Mouse (Mus musculus): ENCODE results near the gene Gm6034.
"Not testable (repeated sequence)": the region's sequence is repeated elsewhere in the genome, so short reads cannot be mapped to it uniquely, and the experiment has no call there.

Gene Gm6034

DNA sequence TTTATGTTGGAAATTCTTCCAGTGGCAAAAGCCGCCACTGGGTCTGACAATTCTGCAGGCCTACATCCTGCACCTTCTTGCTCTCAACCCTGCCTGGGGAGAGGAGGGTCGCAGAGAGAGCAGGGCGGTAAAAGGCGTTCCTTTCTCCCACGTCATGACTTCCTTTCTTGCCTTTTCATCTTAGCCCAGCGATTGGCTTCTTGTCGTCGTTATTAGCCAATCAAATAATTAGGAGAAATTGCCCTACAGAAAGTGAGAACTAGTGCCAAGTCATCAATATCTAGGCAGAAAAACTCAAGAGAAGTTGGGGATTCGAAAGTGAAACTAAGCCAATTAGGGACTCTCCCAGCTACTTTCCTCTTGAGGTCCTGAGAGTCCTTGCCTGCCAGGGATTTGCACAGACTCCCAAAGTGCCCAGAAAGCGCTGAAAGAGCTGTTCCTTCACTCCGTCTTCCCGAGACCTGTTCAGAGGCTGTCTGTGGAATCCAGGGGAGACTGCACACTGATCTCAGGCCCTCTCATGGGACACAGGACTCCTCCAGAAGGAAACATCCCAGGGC, at the start of gene Gm6034, which contains the start of gene H2-T22:
TSS of gene Gm6034 (plus strand) at position 352 of the 560 bp plus-strand sequence.
TSS of gene H2-T22 (minus strand) at position 138 of the 560 bp plus-strand sequence.
- peak; percentile 39 for DNase-seq (ENCODE audit: extremely low spot score, low spot score)

DNA sequence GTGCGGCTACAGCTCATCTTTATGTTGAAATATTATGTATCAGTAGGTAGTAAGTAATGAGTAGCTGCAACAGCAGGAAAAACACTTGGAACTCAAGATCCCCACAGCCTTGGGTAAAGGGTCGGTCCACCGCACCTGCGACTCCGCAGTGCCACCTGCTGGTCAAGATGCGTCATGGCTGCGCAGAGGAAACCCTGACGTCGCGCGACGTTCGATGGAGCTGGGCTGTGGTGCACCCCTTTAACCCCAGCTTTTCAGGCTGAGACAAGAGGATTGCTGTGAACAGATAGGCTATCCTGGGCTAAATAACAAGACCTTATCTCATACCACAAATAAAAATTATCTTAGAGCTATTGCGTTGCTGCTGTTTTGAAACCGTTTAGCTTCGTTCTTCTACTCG, 49.1 kb upstream of the Gm6034 start:
- peak; percentile 85 for DNase-seq (ENCODE audit: extremely low spot score, low spot score)

- DNase-seq (ENCODE audit: extremely low spot score, low spot score) = peak; percentile 81
Observed at GRCm38 (mm10) chr17:35994175-35994878, 48.4 kb upstream of the Gm6034 start.

- peak; percentile 30 for DNase-seq (ENCODE audit: extremely low spot score, low spot score)
Observed at GRCm38 (mm10) chr17:35994879-35995240, 47.9 kb upstream of the Gm6034 start.

DNA sequence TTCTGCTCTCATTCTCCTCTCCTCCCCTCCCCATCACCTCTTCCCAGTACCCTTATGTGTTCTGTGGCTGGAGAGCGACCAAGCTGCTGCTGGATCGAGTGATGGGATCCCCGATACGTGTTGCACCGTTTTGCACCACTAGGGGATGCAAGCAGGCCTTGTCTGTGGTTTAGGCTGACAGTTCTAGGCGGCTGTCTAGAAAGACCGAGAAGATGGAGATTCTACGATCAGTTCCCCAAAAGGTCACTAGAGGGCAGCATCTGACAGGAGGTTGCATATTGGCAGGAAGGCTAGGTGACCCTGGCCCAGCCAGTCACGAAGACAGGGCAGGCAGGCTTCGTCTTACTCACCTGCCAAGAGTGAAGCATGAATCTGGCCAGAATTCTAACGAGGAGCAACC, 45.8 kb upstream of the Gm6034 start:
- DNase-seq (ENCODE audit: extremely low spot score, low spot score) = peak; percentile 95

GRCm38 (mm10) chr17:35997713-35998510, 44.8 kb upstream of the Gm6034 start:
- DNase-seq (ENCODE audit: extremely low spot score, low spot score) = no peak

GRCm38 (mm10) chr17:35998545-35999305, 44.0 kb upstream of the Gm6034 start:
- DNase-seq (ENCODE audit: extremely low spot score, low spot score) = no peak

GRCm38 (mm10) chr17:35999356-35999755, 43.4 kb upstream of the Gm6034 start:
- no peak for DNase-seq (ENCODE audit: extremely low spot score, low spot score)

- DNase-seq (ENCODE audit: extremely low spot score, low spot score) = no peak
Observed at GRCm38 (mm10) chr17:36000349-36000748, 42.4 kb upstream of the Gm6034 start.

- no peak for DNase-seq (ENCODE audit: extremely low spot score, low spot score)
Observed at GRCm38 (mm10) chr17:36001121-36001897, 41.5 kb upstream of the Gm6034 start.

- DNase-seq (ENCODE audit: extremely low spot score, low spot score) = no peak
Observed at GRCm38 (mm10) chr17:36001966-36002365, 40.8 kb upstream of the Gm6034 start.

DNA sequence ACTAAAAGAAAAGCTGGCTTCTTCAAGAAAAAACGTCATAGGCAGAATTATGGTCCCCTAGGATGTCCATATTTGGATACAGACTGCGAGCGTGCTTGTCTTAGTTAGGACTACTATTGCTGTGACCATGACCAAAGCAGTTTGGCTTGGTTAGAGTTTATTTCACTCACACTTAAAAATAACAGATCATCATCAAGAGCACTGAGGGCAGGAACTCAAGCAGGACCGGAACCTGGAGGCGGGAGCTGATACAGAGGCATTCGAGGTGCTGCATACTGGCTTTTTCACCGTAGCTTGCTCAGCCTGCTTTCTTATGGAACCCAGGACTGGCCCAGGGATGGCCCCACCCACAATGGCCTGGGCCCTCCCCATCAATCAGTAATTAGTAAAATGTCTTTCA, 39.4 kb upstream of the Gm6034 start:
- DNase-seq (ENCODE audit: extremely low spot score, low spot score) = no peak

DNA sequence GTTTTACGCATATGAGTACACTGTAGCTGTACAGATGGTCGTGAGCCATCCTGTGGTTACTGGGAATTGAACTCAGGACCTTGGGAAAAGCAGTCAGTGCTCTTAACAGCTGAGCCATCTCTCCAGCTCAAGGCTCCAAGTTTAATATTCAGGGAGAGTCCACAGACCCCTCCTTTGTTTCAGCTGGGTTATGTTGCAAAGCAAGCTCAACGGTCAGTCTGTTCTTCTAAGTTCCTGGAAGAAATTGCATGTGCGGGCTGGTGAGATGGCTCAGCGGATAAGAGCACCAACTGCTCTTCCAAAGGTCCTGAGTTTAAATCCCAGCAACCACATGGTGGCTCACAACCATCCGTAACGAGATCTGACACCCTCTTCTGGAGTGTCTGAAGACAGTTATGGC, 38.4 kb upstream of the Gm6034 start:
- DNase-seq (ENCODE audit: extremely low spot score, low spot score) = not testable (repeated sequence)

DNA sequence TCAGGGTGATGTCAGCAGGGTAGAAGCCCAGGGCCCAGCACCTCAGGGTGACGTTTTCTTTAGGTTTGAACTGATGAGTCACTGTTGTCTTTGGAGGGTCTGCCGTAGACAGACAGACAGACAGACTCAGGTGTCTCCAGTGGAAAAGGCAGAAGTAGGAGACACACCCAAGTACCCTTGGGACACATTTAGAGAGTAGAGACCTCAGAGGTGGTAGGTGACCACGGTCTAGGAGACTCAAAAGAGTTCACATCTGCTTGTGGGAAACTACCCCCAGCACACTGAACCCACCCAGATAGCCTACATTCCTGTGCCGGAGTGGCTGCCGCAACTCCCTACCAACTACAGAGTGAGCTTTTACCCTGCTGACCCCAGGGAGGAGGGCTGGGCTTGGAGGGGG, 27.8 kb upstream of the Gm6034 start:
- no peak for DNase-seq (ENCODE audit: extremely low spot score, low spot score)

DNA sequence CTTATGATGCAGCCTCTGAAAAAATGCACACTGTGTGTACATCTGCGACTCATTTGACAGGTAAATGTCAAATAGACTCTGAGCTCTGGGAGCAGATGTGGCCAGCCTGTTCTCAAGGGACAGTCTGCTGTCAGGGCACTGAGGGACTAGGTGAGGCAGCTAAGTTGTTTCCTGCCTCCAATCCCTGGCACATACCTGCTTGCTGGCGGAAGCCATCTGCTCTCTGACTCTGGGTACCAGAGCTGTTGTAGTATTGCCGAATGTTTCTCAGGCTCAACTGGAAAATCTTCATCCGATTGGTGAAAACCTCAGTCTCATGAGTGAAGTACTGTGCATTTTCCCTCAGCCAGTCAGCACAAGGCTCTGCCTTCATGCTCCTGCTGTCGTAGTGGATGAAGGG, 25.7 kb upstream of the Gm6034 start:
- DNase-seq (ENCODE audit: extremely low spot score, low spot score) = no peak

GRCm38 (mm10) chr17:36018979-36019378, 23.8 kb upstream of the Gm6034 start:
- no peak for DNase-seq (ENCODE audit: extremely low spot score, low spot score)

DNA sequence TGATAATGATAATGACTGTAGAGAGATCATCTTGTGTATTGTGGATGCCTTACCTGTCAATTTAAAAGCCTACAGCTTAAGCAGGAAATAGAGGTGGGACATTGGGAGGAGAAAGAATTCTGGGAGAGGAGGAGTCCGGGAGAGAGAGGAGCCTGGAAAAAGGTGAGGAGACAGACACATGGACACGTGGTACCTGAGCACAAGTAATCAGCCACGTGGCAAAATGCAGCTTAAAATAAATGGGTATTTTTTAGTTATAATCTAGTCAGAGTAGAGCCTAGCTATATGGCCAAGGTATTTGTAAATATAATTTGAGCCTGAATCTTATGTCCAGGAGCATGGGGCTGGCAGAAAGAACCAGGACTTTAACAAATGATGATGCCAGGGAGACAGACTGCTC, 23.2 kb upstream of the Gm6034 start:
- DNase-seq (ENCODE audit: extremely low spot score, low spot score) = no peak

- DNase-seq (ENCODE audit: extremely low spot score, low spot score) = no peak
Observed at GRCm38 (mm10) chr17:36020191-36021073, 22.3 kb upstream of the Gm6034 start, which contains the start of gene H2-T24. Gene H2-T24, minus strand, starts transcription at chr17:36020560.

DNA sequence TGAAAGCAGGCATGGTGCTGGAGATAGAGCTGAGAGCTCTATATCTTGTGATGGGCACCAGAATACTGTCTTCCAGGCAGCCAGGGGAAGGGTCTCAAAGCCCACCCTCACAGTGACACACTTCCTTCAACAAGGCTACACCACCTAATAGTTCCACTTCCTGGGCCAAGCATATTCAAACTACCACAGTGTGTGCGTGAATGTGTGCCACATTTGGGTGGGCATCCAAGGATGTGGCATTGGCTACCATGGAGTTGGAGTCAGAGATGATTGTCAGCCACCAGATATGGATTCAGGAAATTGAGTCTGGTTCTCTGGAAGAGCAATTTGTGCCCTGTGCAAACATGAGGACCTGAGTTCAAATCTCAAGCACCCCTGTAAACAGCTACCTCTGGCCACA, 21.5 kb upstream of the Gm6034 start:
- no peak for DNase-seq (ENCODE audit: extremely low spot score, low spot score)

GRCm38 (mm10) chr17:36022098-36022497, 20.7 kb upstream of the Gm6034 start:
- no peak for DNase-seq (ENCODE audit: extremely low spot score, low spot score)
